Mouse (Mus musculus) lung, adult 2 months (tissue): ENCODE data around the gene Slc16a7.

Source experiments
- CTCF ChIP-seq: fragments of 200-500 bp; IDR thresholded peaks from 2 replicates; pipeline ENCODE4 v1.5.1; 2011; ENCODE audit warnings: mild to moderate bottlenecking, low read length, control low read depth; ENCODE audit not compliant: insufficient read depth
- POLR2A ChIP-seq: fragments of 200-500 bp; IDR thresholded peaks from 2 replicates; pipeline ENCODE4 v1.6.1; 2011; ENCODE audit warnings: low read depth, mild to moderate bottlenecking, control low read depth, low read length, borderline replicate concordance; ENCODE audit errors: extremely low read depth

GRCm38 (mm10) chr10:125328331-125329063, 60.8 kb downstream of the Slc16a7 start:
- TF ChIP-seq POLR2A (no peak), CTCF (no peak)
